Mouse (Mus musculus) cerebellum, adult 8-10 months (tissue): ENCODE measurements at regions not wholly inside any gene's neighbourhood (a gene's known extent, or its start where the extent isn't known, plus 50 kb on each side); places are given as distances from the start of the nearest gene placed in this dataset.
"Not testable (repeated sequence)": the region's sequence is repeated elsewhere in the genome, so short reads cannot be mapped to it uniquely, and the experiment has no call there.

ENCODE experiments used
- DNase-seq: peaks from one replicate; pipeline ENCODE4 v3.0.0; 2022

GRCm38 (mm10) chr10:118052042-118052441 lies 89.6 kb upstream of the Mdm1 start:
- DNase-seq = no peak

- no peak for DNase-seq
Observed at GRCm38 (mm10) chr10:118052477-118052876, 89.1 kb upstream of the Mdm1 start.

GRCm38 (mm10) chr10:118053037-118053436 lies 88.6 kb upstream of the Mdm1 start:
- DNase-seq = no peak

- DNase-seq = no peak
Observed at GRCm38 (mm10) chr10:118056789-118057271, 84.8 kb upstream of the Mdm1 start.

GRCm38 (mm10) chr10:118057516-118057915 lies 84.1 kb upstream of the Mdm1 start:
- DNase-seq = no peak

GRCm38 (mm10) chr10:118064816-118065216 lies 76.8 kb upstream of the Mdm1 start:
- no peak for DNase-seq

- DNase-seq = not testable (repeated sequence)
Observed at GRCm38 (mm10) chr10:118076341-118076740, 65.3 kb upstream of the Mdm1 start.

GRCm38 (mm10) chr10:118081636-118082166 lies 59.9 kb upstream of the Mdm1 start:
- DNase-seq = no peak

GRCm38 (mm10) chr10:118083035-118083720 lies 58.4 kb upstream of the Mdm1 start:
- no peak for DNase-seq

- DNase-seq = no peak
Observed at GRCm38 (mm10) chr10:118083721-118084075, 57.9 kb upstream of the Mdm1 start.

- no peak for DNase-seq
Observed at GRCm38 (mm10) chr10:118085046-118085983, 56.3 kb upstream of the Mdm1 start.

GRCm38 (mm10) chr10:118087570-118088340 lies 53.9 kb upstream of the Mdm1 start:
- no peak for DNase-seq

GRCm38 (mm10) chr10:118088499-118088898 lies 53.1 kb upstream of the Mdm1 start:
- DNase-seq = no peak

GRCm38 (mm10) chr10:118089879-118090278 lies 51.7 kb upstream of the Mdm1 start:
- DNase-seq = no peak

- no peak for DNase-seq
Observed at GRCm38 (mm10) chr10:118091476-118091875, 50.1 kb upstream of the Mdm1 start.
